Mouse (Mus musculus): ENCODE data around the gene Ikzf1. TPM values are rescaled to one million over a fixed set of nuclear protein-coding genes. Genes with fewer than 3 reads are reported as not detected.

The Ikzf1 gene
- polyA plus RNA-seq, 1 experiment = 645 TPM

- H3K36me3 ChIP-seq (ENCODE audit: control insufficient read depth, insufficient read depth, low read length) = no peaks in the 10 kb centered on the region
- 64% methylated on average over 3 of the region's 3 CpGs for WGBS
- no peak overlapping the region for H3K4me3 ChIP-seq (ENCODE audit: control insufficient read depth, insufficient read depth, low read length)
- peaks cover 32% of the 10 kb centered on the region for H3K4me1 ChIP-seq (replicated peaks; ENCODE audit: control insufficient read depth, insufficient read depth, low read length)
- no peak for TF ChIP-seq CTCF (IDR thresholded peaks at IDR 0.05; ENCODE audit: borderline replicate concordance, control insufficient read depth, extremely low read depth, insufficient read depth, low read length, poor library complexity)
- no peak for TF ChIP-seq POLR2A (IDR thresholded peaks at IDR 0.05; ENCODE audit: control insufficient read depth, extremely low read depth, insufficient read depth, low read length, poor library complexity)
- H3K27me3 ChIP-seq (ENCODE audit: control insufficient read depth, insufficient read depth, low read length) = no peaks in the 10 kb centered on the region
- peak; percentile 34 for DNase-seq
- peak overlapping the region; percentile 1; the same call in 1 of the 2 replicates for H3K27ac ChIP-seq (ENCODE audit: control insufficient read depth, insufficient read depth, low read length)
Observed at GRCm38 (mm10) chr11:11693446-11693845, 8.6 kb downstream of the Ikzf1 start.

GRCm38 (mm10) chr11:11694072-11694471 is 9.3 kb downstream of the Ikzf1 start:
- Histone ChIP-seq H3K27me3 (ENCODE audit: control insufficient read depth, insufficient read depth, low read length) (no peaks in the 10 kb centered on the region), H3K4me3 (ENCODE audit: control insufficient read depth, insufficient read depth, low read length) (no peak overlapping the region), H3K27ac (ENCODE audit: control insufficient read depth, insufficient read depth, low read length) (peak overlapping the region; percentile 55), H3K4me1 (replicated peaks; ENCODE audit: control insufficient read depth, insufficient read depth, low read length) (peaks cover 32% of the 10 kb centered on the region), H3K36me3 (ENCODE audit: control insufficient read depth, insufficient read depth, low read length) (peaks cover 2% of the 10 kb centered on the region; the same call in 1 of the 2 replicates)
- TF ChIP-seq CTCF (IDR thresholded peaks at IDR 0.05; ENCODE audit: borderline replicate concordance, control insufficient read depth, extremely low read depth, insufficient read depth, low read length, poor library complexity) (no peak), POLR2A (IDR thresholded peaks at IDR 0.05; ENCODE audit: control insufficient read depth, extremely low read depth, insufficient read depth, low read length, poor library complexity) (no peak)
- 12% methylated on average over 2 of the region's 2 CpGs for WGBS
- DNase-seq = peak; percentile 31

GRCm38 (mm10) chr11:11694472-11695177 is 9.8 kb downstream of the Ikzf1 start:
- Histone ChIP-seq H3K4me3 (ENCODE audit: control insufficient read depth, insufficient read depth, low read length) (no peak overlapping the region), H3K27ac (ENCODE audit: control insufficient read depth, insufficient read depth, low read length) (peak overlapping the region; percentile 65), H3K4me1 (replicated peaks; ENCODE audit: control insufficient read depth, insufficient read depth, low read length) (peaks cover 36% of the 10 kb centered on the region), H3K36me3 (ENCODE audit: control insufficient read depth, insufficient read depth, low read length) (peaks cover 6% of the 10 kb centered on the region; the same call in 1 of the 2 replicates), H3K27me3 (ENCODE audit: control insufficient read depth, insufficient read depth, low read length) (no peaks in the 10 kb centered on the region)
- 30% methylated on average over 6 of the region's 6 CpGs for WGBS
- TF ChIP-seq POLR2A (IDR thresholded peaks at IDR 0.05; ENCODE audit: control insufficient read depth, extremely low read depth, insufficient read depth, low read length, poor library complexity) (no peak), CTCF (IDR thresholded peaks at IDR 0.05; ENCODE audit: borderline replicate concordance, control insufficient read depth, extremely low read depth, insufficient read depth, low read length, poor library complexity) (no peak)
- DNase-seq = no peak

DNA sequence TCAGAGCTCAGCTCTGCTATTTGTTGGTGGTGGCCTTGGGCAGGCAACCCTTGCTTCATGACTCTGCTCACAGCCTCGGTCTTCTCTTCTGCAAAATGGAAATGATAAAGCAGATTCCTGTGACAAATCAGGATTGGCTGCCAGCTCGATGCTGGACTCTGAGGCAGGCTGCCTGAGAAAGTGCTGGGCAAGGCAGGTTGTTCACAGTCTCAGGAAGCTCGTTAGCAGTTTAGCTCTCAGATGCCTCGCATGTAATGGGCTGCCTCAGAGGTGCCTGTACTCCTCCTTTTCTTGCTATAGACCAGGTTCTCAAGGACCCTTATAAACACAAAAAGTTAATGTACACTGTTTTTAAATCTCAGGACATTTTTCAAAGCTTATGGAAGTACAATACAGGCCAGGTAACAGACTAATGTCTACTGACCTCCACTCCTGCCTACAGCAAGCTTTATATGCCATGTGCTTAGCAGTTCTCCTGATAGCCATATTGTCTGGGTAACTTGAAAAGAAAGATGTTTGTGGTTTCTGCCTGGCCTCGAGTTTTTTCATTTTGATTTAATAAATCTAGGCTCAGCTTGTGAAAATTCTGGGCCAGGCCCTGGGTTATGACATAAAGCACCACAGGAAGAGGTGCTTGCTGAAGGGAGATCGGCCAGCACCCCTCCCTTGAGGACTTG is 10.5 kb downstream of the Ikzf1 start:
- H3K4me3 ChIP-seq (ENCODE audit: control insufficient read depth, insufficient read depth, low read length) = peak overlapping the region; percentile 24
- 7% methylated on average over 6 of the region's 6 CpGs for WGBS
- H3K27ac ChIP-seq (ENCODE audit: control insufficient read depth, insufficient read depth, low read length) = peak overlapping the region; percentile 65

DNA sequence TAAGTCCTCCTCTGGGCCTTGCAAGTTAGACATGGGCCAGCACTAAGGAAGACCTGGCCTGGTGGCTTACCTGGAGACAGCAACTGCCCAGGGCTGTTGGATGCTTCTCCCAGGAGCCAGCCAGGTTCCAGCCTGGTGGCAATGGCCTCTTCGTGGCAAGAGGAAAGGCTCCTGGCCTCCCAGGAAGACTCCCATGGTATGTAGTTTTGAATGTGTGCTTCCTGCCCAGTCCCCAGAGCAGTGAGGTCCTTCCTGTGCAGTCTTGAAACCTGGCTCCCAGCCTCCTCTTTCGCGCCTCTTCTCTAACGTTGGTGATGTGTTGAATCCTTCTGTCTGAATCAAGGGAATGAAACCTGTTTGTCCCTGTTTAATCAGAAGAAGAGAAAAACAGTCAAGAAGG is 11.1 kb downstream of the Ikzf1 start:
- Histone ChIP-seq H3K4me3 (ENCODE audit: control insufficient read depth, insufficient read depth, low read length) (peak overlapping the region; percentile 13; the same call in 1 of the 2 replicates), H3K27me3 (ENCODE audit: control insufficient read depth, insufficient read depth, low read length) (no peaks in the 10 kb centered on the region), H3K4me1 (replicated peaks; ENCODE audit: control insufficient read depth, insufficient read depth, low read length) (peaks cover 42% of the 10 kb centered on the region), H3K36me3 (ENCODE audit: control insufficient read depth, insufficient read depth, low read length) (peaks cover 18% of the 10 kb centered on the region), H3K27ac (ENCODE audit: control insufficient read depth, insufficient read depth, low read length) (peak overlapping the region; percentile 55; the same call in 1 of the 2 replicates)
- no peak for TF ChIP-seq POLR2A (IDR thresholded peaks at IDR 0.05; ENCODE audit: control insufficient read depth, extremely low read depth, insufficient read depth, low read length, poor library complexity)
- no peak for TF ChIP-seq CTCF (IDR thresholded peaks at IDR 0.05; ENCODE audit: borderline replicate concordance, control insufficient read depth, extremely low read depth, insufficient read depth, low read length, poor library complexity)
- peak; percentile 33 for DNase-seq
- 23% methylated on average over 4 of the region's 4 CpGs for WGBS

More for the DNA sequence above, 10.5 kb downstream of the Ikzf1 start:
- peak; percentile 22 for DNase-seq
- Histone ChIP-seq H3K4me1 (replicated peaks; ENCODE audit: control insufficient read depth, insufficient read depth, low read length) (peaks cover 36% of the 10 kb centered on the region), H3K36me3 (ENCODE audit: control insufficient read depth, insufficient read depth, low read length) (peaks cover 12% of the 10 kb centered on the region), H3K27me3 (ENCODE audit: control insufficient read depth, insufficient read depth, low read length) (no peaks in the 10 kb centered on the region)
- TF ChIP-seq POLR2A (IDR thresholded peaks at IDR 0.05; ENCODE audit: control insufficient read depth, extremely low read depth, insufficient read depth, low read length, poor library complexity) (no peak), CTCF (IDR thresholded peaks at IDR 0.05; ENCODE audit: borderline replicate concordance, control insufficient read depth, extremely low read depth, insufficient read depth, low read length, poor library complexity) (no peak)

DNA sequence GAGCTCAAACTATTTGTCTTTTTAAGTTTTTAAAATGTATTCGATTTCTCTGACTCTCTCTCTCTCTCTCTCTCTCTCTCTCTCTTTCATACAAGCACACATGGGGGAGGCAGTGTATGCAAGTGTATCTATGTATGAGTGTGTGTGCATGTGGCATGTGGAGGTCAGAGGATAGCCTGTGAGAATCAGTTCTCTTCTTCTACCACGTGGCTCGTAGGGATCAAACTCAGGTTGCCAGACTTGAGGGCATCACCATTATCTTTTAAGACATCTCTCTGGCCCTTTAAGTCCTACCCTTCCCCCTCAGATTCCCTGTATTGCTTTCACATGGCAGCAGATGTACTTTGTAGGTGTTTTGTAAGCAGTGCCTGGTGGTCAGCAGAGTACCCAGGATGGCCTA is 12.0 kb downstream of the Ikzf1 start:
- WGBS = 69% methylated on average over 3 of the region's 3 CpGs
- no peak for TF ChIP-seq CTCF (IDR thresholded peaks at IDR 0.05; ENCODE audit: borderline replicate concordance, control insufficient read depth, extremely low read depth, insufficient read depth, low read length, poor library complexity)
- no peak for TF ChIP-seq POLR2A (IDR thresholded peaks at IDR 0.05; ENCODE audit: control insufficient read depth, extremely low read depth, insufficient read depth, low read length, poor library complexity)

More for the DNA sequence above, 12.0 kb downstream of the Ikzf1 start:
- Histone ChIP-seq H3K4me3 (ENCODE audit: control insufficient read depth, insufficient read depth, low read length) (no peak overlapping the region), H3K4me1 (replicated peaks; ENCODE audit: control insufficient read depth, insufficient read depth, low read length) (peaks cover 42% of the 10 kb centered on the region), H3K27me3 (ENCODE audit: control insufficient read depth, insufficient read depth, low read length) (no peaks in the 10 kb centered on the region), H3K27ac (ENCODE audit: control insufficient read depth, insufficient read depth, low read length) (no peak overlapping the region; the same call in 1 of the 2 replicates), H3K36me3 (ENCODE audit: control insufficient read depth, insufficient read depth, low read length) (peaks cover 27% of the 10 kb centered on the region)
- DNase-seq = no peak
